Mouse (Mus musculus) layer of hippocampus, postnatal 14 days (tissue): ENCODE measurements around the gene Stab1. TPM values are rescaled to one million over a fixed set of nuclear protein-coding genes. Genes with fewer than 3 reads are reported as not detected.

ENCODE experiments used
- total RNA-seq, 2 experiments: library from RNA; stranded (reverse); gene quantifications; 2 replicates each; pipeline ENCODE4 v1.2.3; 2021

The Stab1 gene
- total RNA-seq, 2 experiments from 2014 or later: 27.9 to 32.0 TPM

Other genes with a start within 250 kb of the Stab1 start
- 10 to 100 TPM; 18.2 to 19.0 TPM for gene Itih3, start 244.9 kb downstream of the Stab1 start, total RNA-seq
- not detected for gene Itih1, start 225.4 kb downstream of the Stab1 start, total RNA-seq
- 10 to 100 TPM; 14.1 to 15.9 TPM for gene Nek4, start 217.3 kb downstream of the Stab1 start, total RNA-seq
- 10 to 100 TPM; 36.8 to 38.0 TPM for gene Glt8d1, start 167.2 kb downstream of the Stab1 start, total RNA-seq
- 100 to 1,000 TPM; 173 to 181 TPM for gene Spcs1, start 167.0 kb downstream of the Stab1 start, total RNA-seq
- gene Pbrm1, start 149.5 kb downstream of the Stab1 start, total RNA-seq: 10 to 100 TPM; 56.1 to 57.1 TPM
- gene Gnl3, start 149.5 kb downstream of the Stab1 start, total RNA-seq: 10 to 100 TPM; 43.3 to 45.6 TPM
- 10 to 100 TPM; 35.5 to 36.2 TPM for gene Smim4, start 39.7 kb downstream of the Stab1 start, total RNA-seq
- gene Nt5dc2, start 37.6 kb downstream of the Stab1 start, total RNA-seq: 10 to 100 TPM; 15.2 to 18.8 TPM
- gene Tnnc1, start 39.7 kb upstream of the Stab1 start, total RNA-seq: 1 to 10 TPM in 1 of 2 experiments, under 1 TPM in 1; 0.85 to 3.7 TPM
- 100 to 1,000 TPM; 433 to 449 TPM for gene Nisch, start 48.3 kb upstream of the Stab1 start, total RNA-seq
- gene Sema3g, start 49.2 kb upstream of the Stab1 start, total RNA-seq: 1 to 10 TPM; 5.5 to 6.4 TPM
- gene Phf7, start 82.7 kb upstream of the Stab1 start, total RNA-seq: 1 to 10 TPM; 4.0 to 6.3 TPM
- gene Bap1, start 82.8 kb upstream of the Stab1 start, total RNA-seq: 100 to 1,000 TPM; 125 to 127 TPM
- 1 to 10 TPM; 2.4 TPM for gene Dnah1, start 155.3 kb upstream of the Stab1 start, total RNA-seq
- 10 to 100 TPM; 36.6 to 41.0 TPM for gene Capn7, start 168.0 kb upstream of the Stab1 start, total RNA-seq